9 mouse cellular contexts compared by ENCODE assay signal in the genomic region with DNA sequence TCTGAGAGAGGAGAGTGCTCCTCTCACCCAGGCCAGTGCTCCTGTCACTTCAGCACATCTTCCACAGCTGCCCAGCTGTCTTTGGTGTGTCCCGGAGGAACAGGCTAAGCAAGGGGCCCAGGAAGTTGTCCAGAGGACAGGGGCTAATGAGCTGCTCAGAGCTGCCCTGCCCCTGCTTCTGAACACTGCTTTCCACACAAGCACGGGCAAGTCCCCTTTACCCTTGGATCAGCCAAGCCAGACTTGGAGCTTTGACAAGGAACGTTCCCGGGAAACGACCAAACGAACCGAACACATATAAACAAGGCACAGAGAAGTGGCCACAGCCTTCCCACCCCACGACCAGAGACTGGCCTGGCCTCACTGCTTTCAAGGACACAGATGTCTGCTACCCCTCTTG. TPM values are rescaled to one million over a fixed set of nuclear protein-coding genes. Genes with fewer than 3 reads are reported as not detected.
A peak's percentile ranks its signal among the peaks of the same experiment; 100 is the strongest.
DNase-seq lines count a peak whose midpoint lies in the region; ATAC-seq lines count a peak whose summit lies in the region.
"Had no signal": no experiment of that assay in that cellular context is flagged by ENCODE, and none has a peak within 500 bp of the region (broad histone marks: within the 10 kb centered on the region; RNA-seq: fewer than 3 reads in every experiment).

No protein-coding gene starts in this region.

- no peak for ATAC-seq in kidney, embryonic 16.5 days (ENCODE audit: low FRiP score, low TSS enrichment)
- no peak for ATAC-seq in embryonic facial prominence, embryonic 13.5 days (ENCODE audit: insufficient number of reproducible peaks, insufficient read depth, low FRiP score, low TSS enrichment, low read depth)
- no peak for ATAC-seq in intestine, embryonic 15.5 days
- ATAC-seq: activated CD4-positive, CD25-positive, alpha-beta regulatory T cell, adult 4 months had no signal

- no peaks in the 10 kb centered on the region for H3K9me3 ChIP-seq in kidney, embryonic 16.5 days (ENCODE audit: low read length)
- H3K9me3 ChIP-seq in embryonic facial prominence, embryonic 13.5 days: no peaks in the 10 kb centered on the region
- no peaks in the 10 kb centered on the region for H3K9me3 ChIP-seq in intestine, embryonic 15.5 days
- H3K9me3 ChIP-seq: hindbrain, embryonic 12.5 days had no signal

- H3K4me3 ChIP-seq in kidney, embryonic 16.5 days (ENCODE audit: low read length): no peak overlapping the region
- no peak overlapping the region for H3K4me3 ChIP-seq in embryonic facial prominence, embryonic 13.5 days
- no peak overlapping the region for H3K4me3 ChIP-seq in intestine, embryonic 15.5 days (replicated peaks)
- H3K4me3 ChIP-seq: hindbrain, embryonic 12.5 days had no signal

- no peak overlapping the region for H3K4me2 ChIP-seq in kidney, embryonic 16.5 days (replicated peaks; ENCODE audit: low read depth, low read length)
- H3K4me2 ChIP-seq in embryonic facial prominence, embryonic 13.5 days: no peak overlapping the region; the same call in 1 of the 2 replicates
- H3K4me2 ChIP-seq in intestine, embryonic 15.5 days (replicated peaks): no peak overlapping the region
- H3K4me2 ChIP-seq: hindbrain, embryonic 12.5 days had no signal

- no peak overlapping the region for H3K27ac ChIP-seq in kidney, embryonic 16.5 days (ENCODE audit: low read length)
- no peak overlapping the region; the same call in 1 of the 2 replicates for H3K27ac ChIP-seq in embryonic facial prominence, embryonic 13.5 days
- H3K27ac ChIP-seq in intestine, embryonic 15.5 days: no peak overlapping the region
- H3K27ac ChIP-seq: hindbrain, embryonic 12.5 days had no signal

- H3K9ac ChIP-seq in kidney, embryonic 16.5 days (replicated peaks; ENCODE audit: low read length): 0 out of 2 replicates have a peak overlapping the region, but pooled peaks have one; percentile 22
- H3K9ac ChIP-seq in embryonic facial prominence, embryonic 13.5 days: peak overlapping the region; percentile 32; the same call in 1 of the 2 replicates
- H3K9ac ChIP-seq in intestine, embryonic 15.5 days: 0 out of 2 replicates have a peak overlapping the region, but pooled peaks have one; percentile 8
- H3K9ac ChIP-seq: hindbrain, embryonic 12.5 days had no signal

- DNase-seq in kidney, adult 18-20 months: no peak
- peak; percentile 75 for DNase-seq in lung, postnatal 25 days (ENCODE audit: low spot score)
- no peak for DNase-seq in spleen, postnatal 36 days (ENCODE audit: low spot score in 2 of 2)
- DNase-seq in embryo, embryonic 10.5 days (ENCODE audit: low spot score): no peak

- no peaks in the 10 kb centered on the region for H3K27me3 ChIP-seq in kidney, embryonic 16.5 days (ENCODE audit: insufficient read depth, low read length)
- no peaks in the 10 kb centered on the region for H3K27me3 ChIP-seq in embryonic facial prominence, embryonic 13.5 days
- H3K27me3 ChIP-seq in intestine, embryonic 15.5 days (replicated peaks): no peaks in the 10 kb centered on the region

- 10% methylated on average over 8 of the region's 8 CpGs for WGBS in kidney, embryonic 16.5 days
- 34% methylated on average over 8 of the region's 8 CpGs for WGBS in embryonic facial prominence, embryonic 13.5 days
- whole genome bisulfite sequencing in intestine, embryonic 15.5 days: 23% methylated on average over 8 of the region's 8 CpGs

- H3K36me3 ChIP-seq in kidney, embryonic 16.5 days (ENCODE audit: insufficient read depth, low read length): no peaks in the 10 kb centered on the region
- no peaks in the 10 kb centered on the region for H3K36me3 ChIP-seq in embryonic facial prominence, embryonic 13.5 days
- no peaks in the 10 kb centered on the region for H3K36me3 ChIP-seq in intestine, embryonic 15.5 days
- H3K36me3 ChIP-seq: hindbrain, embryonic 12.5 days had no signal

- peaks cover 36% of the 10 kb centered on the region for H3K4me1 ChIP-seq in kidney, embryonic 16.5 days (ENCODE audit: insufficient read depth, low read length)
- H3K4me1 ChIP-seq in embryonic facial prominence, embryonic 13.5 days: peaks cover 42% of the 10 kb centered on the region
- H3K4me1 ChIP-seq in intestine, embryonic 15.5 days (replicated peaks): peaks cover 28% of the 10 kb centered on the region

RNA-seq across cellular contexts. Expression of gene Tnfrsf1a, which starts 5.1 kb away (rescaled TPM):
- polyA plus RNA-seq in kidney, embryonic 16.5 days (2015; fragmentation: Nextera tagmentation; extraction: Ambion mirVana): 91.0 and 93.2 TPM in 2 replicates
- polyA plus RNA-seq in embryonic facial prominence, embryonic 13.5 days (2015; fragmentation: Nextera tagmentation; extraction: Ambion mirVana): 62.3 and 67.9 TPM in 2 replicates
- polyA plus RNA-seq in intestine, embryonic 15.5 days (2015; fragmentation: Nextera tagmentation; extraction: Ambion mirVana): 69.1 and 71.4 TPM in 2 replicates

RNA-seq across cellular contexts. Expression of gene Scnn1a, which starts 23.6 kb away (rescaled TPM):
- 7.5 and 7.7 TPM in 2 replicates for polyA plus RNA-seq in kidney, embryonic 16.5 days (2015; fragmentation: Nextera tagmentation; extraction: Ambion mirVana)
- 1.3 and 1.5 TPM in 2 replicates for polyA plus RNA-seq in embryonic facial prominence, embryonic 13.5 days (2015; fragmentation: Nextera tagmentation; extraction: Ambion mirVana)
- polyA plus RNA-seq in intestine, embryonic 15.5 days (2015; fragmentation: Nextera tagmentation; extraction: Ambion mirVana): 2.6 and 3.3 TPM in 2 replicates
- polyA plus RNA-seq: activated CD4-positive, CD25-positive, alpha-beta regulatory T cell, adult 4 months had no signal

RNA-seq across cellular contexts. Expression of gene Ltbr, which starts 30.4 kb away (rescaled TPM):
- 71.6 and 73.7 TPM in 2 replicates for polyA plus RNA-seq in kidney, embryonic 16.5 days (2015; fragmentation: Nextera tagmentation; extraction: Ambion mirVana)
- polyA plus RNA-seq in embryonic facial prominence, embryonic 13.5 days (2015; fragmentation: Nextera tagmentation; extraction: Ambion mirVana): 33.1 TPM in 2 replicates
- 78.6 and 83.8 TPM in 2 replicates for polyA plus RNA-seq in intestine, embryonic 15.5 days (2015; fragmentation: Nextera tagmentation; extraction: Ambion mirVana)
- polyA plus RNA-seq: activated CD4-positive, CD25-positive, alpha-beta regulatory T cell, adult 4 months had no signal

RNA-seq across cellular contexts. Expression of gene Plekhg6, which starts 36.5 kb away (rescaled TPM):
- polyA plus RNA-seq in kidney, embryonic 16.5 days (2015; fragmentation: Nextera tagmentation; extraction: Ambion mirVana): 4.9 and 6.0 TPM in 2 replicates
- polyA plus RNA-seq in embryonic facial prominence, embryonic 13.5 days (2015; fragmentation: Nextera tagmentation; extraction: Ambion mirVana): 1.1 and 1.3 TPM in 2 replicates
- 7.3 and 8.9 TPM in 2 replicates for polyA plus RNA-seq in intestine, embryonic 15.5 days (2015; fragmentation: Nextera tagmentation; extraction: Ambion mirVana)
- polyA plus RNA-seq: activated CD4-positive, CD25-positive, alpha-beta regulatory T cell, adult 4 months had no signal

RNA-seq across cellular contexts. Expression of gene Tuba3a, which starts 58.2 kb away (rescaled TPM):
- 0.19 and 0.65 TPM in 2 replicates for polyA plus RNA-seq in kidney, embryonic 16.5 days (2015; fragmentation: Nextera tagmentation; extraction: Ambion mirVana)
- 0.17 and 0.22 TPM in 2 replicates for polyA plus RNA-seq in embryonic facial prominence, embryonic 13.5 days (2015; fragmentation: Nextera tagmentation; extraction: Ambion mirVana)
- 0.14 TPM in 1 of 2 replicates, not detected in the other for polyA plus RNA-seq in intestine, embryonic 15.5 days (2015; fragmentation: Nextera tagmentation; extraction: Ambion mirVana)
- polyA plus RNA-seq: hindbrain, embryonic 12.5 days had no signal
